Mouse (Mus musculus): ENCODE data around the gene Ppfia3.

Ppfia3 gene

GRCm38 (mm10) chr7:45342081-45342480, 24.7 kb downstream of the Ppfia3 start:
- no peak for DNase-seq

GRCm38 (mm10) chr7:45341303-45341702, 25.5 kb downstream of the Ppfia3 start:
- DNase-seq: peak; percentile 94

GRCm38 (mm10) chr7:45340669-45341068, 26.1 kb downstream of the Ppfia3 start:
- peak; percentile 75 for DNase-seq

- DNase-seq: no peak
Observed at GRCm38 (mm10) chr7:45340066-45340442, 26.8 kb downstream of the Ppfia3 start.

GRCm38 (mm10) chr7:45339410-45340065, 27.3 kb downstream of the Ppfia3 start:
- peak; percentile 82 for DNase-seq

GRCm38 (mm10) chr7:45338161-45338911, 28.5 kb downstream of the Ppfia3 start:
- peak; percentile 71 for DNase-seq

- DNase-seq: no peak
Observed at GRCm38 (mm10) chr7:45337469-45337868, 29.4 kb downstream of the Ppfia3 start.

GRCm38 (mm10) chr7:45336319-45336718, 30.5 kb downstream of the Ppfia3 start:
- no peak for DNase-seq

- no peak for DNase-seq
Observed at GRCm38 (mm10) chr7:45335056-45335455, 31.8 kb downstream of the Ppfia3 start, which contains the start of gene Hrc. Gene Hrc, plus strand, starts transcription at chr7:45335290.

GRCm38 (mm10) chr7:45334605-45335004, 32.2 kb downstream of the Ppfia3 start:
- DNase-seq: no peak

GRCm38 (mm10) chr7:45333431-45333982, 33.3 kb downstream of the Ppfia3 start, which contains the start of gene Trpm4:
Gene Trpm4, minus strand, starts transcription at chr7:45333780.
- DNase-seq: peak; percentile 95

GRCm38 (mm10) chr7:45332685-45333425, 34.0 kb downstream of the Ppfia3 start:
- peak; percentile 83 for DNase-seq

- DNase-seq: no peak
Observed at GRCm38 (mm10) chr7:45331502-45331901, 35.3 kb downstream of the Ppfia3 start.

- no peak for DNase-seq
Observed at GRCm38 (mm10) chr7:45328841-45329475, 37.9 kb downstream of the Ppfia3 start.

GRCm38 (mm10) chr7:45325800-45326199, 41.0 kb downstream of the Ppfia3 start:
- DNase-seq: no peak

GRCm38 (mm10) chr7:45323069-45323468, 43.8 kb downstream of the Ppfia3 start:
- DNase-seq: no peak

GRCm38 (mm10) chr7:45322245-45322644, 44.6 kb downstream of the Ppfia3 start:
- DNase-seq: no peak

GRCm38 (mm10) chr7:45316536-45316935, 50.3 kb downstream of the Ppfia3 start:
- DNase-seq: no peak

GRCm38 (mm10) chr7:45315182-45315701, 51.6 kb downstream of the Ppfia3 start:
- no peak for DNase-seq

- no peak for DNase-seq
Observed at GRCm38 (mm10) chr7:45313495-45313894, 53.3 kb downstream of the Ppfia3 start.

- DNase-seq: no peak
Observed at GRCm38 (mm10) chr7:45312686-45313453, 53.9 kb downstream of the Ppfia3 start.

- DNase-seq: no peak
Observed at GRCm38 (mm10) chr7:45312023-45312422, 54.8 kb downstream of the Ppfia3 start.

Measured in lung, postnatal 10 days (tissue).